Mouse (Mus musculus): Measurements from ENCODE around the gene Spns3. TPM values are rescaled to one million over a fixed set of nuclear protein-coding genes. Genes with fewer than 3 reads are reported as not detected.

Gene Spns3
- 1.2 TPM for polyA plus RNA-seq (2014; fragmentation: Illumina TruSeq; extraction: RNeasy Lipid Tissue Mini Kit (QIAGEN cat#74804); ENCODE audit: low read depth, low replicate concordance)

DNA sequence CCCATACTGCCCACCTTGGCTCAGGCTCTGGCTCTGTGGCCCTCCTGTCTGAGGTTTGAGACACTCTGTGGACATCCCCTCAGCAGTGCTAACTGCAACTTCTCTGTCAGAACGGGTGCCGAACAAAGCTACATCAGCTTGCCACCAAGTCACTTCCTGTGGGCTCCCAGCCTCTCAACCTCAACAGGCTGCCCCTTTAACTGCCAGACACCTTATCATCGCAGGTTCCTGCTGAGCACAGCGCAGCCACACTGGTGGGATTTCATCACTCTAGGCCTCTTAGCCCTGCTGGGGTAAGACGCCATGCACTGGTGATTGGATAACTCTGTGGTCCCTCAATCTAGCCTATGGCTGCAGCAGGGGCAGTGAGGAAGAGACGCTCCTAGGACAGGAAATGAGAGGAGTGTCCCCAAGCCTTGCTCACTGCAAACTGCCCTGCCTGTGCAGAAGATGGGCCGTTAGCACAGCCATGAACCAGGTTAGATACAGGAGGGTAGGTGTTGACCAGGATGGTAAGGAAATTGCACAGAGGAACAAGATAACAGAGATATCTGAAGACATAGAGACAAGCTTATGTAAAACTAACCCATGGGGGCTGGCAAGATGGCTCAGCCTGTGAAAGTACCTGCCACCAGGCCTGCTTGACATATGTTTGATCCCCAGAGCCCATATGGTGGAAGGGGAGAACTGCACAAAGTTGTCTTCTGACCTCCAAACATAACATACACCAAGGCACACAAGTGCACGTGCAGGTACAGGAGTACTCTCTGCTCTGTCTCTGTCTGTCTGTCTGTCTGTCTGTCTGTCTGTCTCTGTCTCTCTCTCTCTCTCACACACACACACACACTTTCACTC, at the start of gene Spns3:
Gene Spns3, minus strand, starts transcription at position 373 of the 855 bp plus-strand sequence.

DNA sequence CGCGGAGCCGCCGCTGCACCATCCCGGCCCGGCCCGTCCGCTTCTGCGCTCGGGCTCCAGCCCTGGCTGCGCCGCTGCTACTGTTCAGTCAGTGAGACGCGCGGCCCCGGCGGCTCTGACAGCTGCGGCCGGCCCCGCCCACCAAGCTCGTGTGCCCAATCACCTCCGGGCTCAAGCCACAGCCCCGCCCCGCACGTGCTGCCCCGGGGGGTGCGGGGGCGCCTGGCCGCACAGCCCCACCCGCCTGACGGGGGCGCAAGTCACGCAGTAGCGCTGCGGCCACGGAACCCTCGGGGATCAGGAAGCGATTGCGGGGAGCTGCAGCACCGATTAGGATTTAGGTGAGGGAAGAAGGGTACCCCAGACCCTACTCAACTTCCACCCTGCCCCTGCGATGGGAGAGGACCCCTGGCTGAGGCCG, 60.4 kb downstream of the Spns3 start, which contains the start of gene Spns2:
Gene Spns2, minus strand, starts transcription at position 24 of the 421 bp plus-strand sequence.

Other genes starting within 250 kb of the Spns3 start
- 23.9 TPM for gene Xaf1, start 248.9 kb downstream of the Spns3 start, polyA plus RNA-seq (2014; fragmentation: Illumina TruSeq; extraction: RNeasy Lipid Tissue Mini Kit (QIAGEN cat#74804); ENCODE audit: low read depth, low replicate concordance)
- gene Fbxo39, start 236.1 kb downstream of the Spns3 start, polyA plus RNA-seq (2014; fragmentation: Illumina TruSeq; extraction: RNeasy Lipid Tissue Mini Kit (QIAGEN cat#74804); ENCODE audit: low read depth, low replicate concordance): 0.93 TPM
- 11.9 TPM for gene Tekt1, start 188.1 kb downstream of the Spns3 start, polyA plus RNA-seq (2014; fragmentation: Illumina TruSeq; extraction: RNeasy Lipid Tissue Mini Kit (QIAGEN cat#74804); ENCODE audit: low read depth, low replicate concordance)
- 19.5 TPM for gene Smtnl2, start 138.8 kb downstream of the Spns3 start, polyA plus RNA-seq (2014; fragmentation: Illumina TruSeq; extraction: RNeasy Lipid Tissue Mini Kit (QIAGEN cat#74804); ENCODE audit: low read depth, low replicate concordance)
- 0.84 TPM for gene Ggt6, start 115.0 kb downstream of the Spns3 start, polyA plus RNA-seq (2014; fragmentation: Illumina TruSeq; extraction: RNeasy Lipid Tissue Mini Kit (QIAGEN cat#74804); ENCODE audit: low read depth, low replicate concordance)
- gene Mybbp1a, start 109.2 kb downstream of the Spns3 start, polyA plus RNA-seq (2014; fragmentation: Illumina TruSeq; extraction: RNeasy Lipid Tissue Mini Kit (QIAGEN cat#74804); ENCODE audit: low read depth, low replicate concordance): 43.2 TPM
- gene Spns2, start 60.6 kb downstream of the Spns3 start, polyA plus RNA-seq (2014; fragmentation: Illumina TruSeq; extraction: RNeasy Lipid Tissue Mini Kit (QIAGEN cat#74804); ENCODE audit: low read depth, low replicate concordance): 18.1 TPM
- gene Ube2g1, start 56.8 kb upstream of the Spns3 start, polyA plus RNA-seq (2014; fragmentation: Illumina TruSeq; extraction: RNeasy Lipid Tissue Mini Kit (QIAGEN cat#74804); ENCODE audit: low read depth, low replicate concordance): 23.2 TPM
- 26.2 TPM for gene Ankfy1, start 139.5 kb upstream of the Spns3 start, polyA plus RNA-seq (2014; fragmentation: Illumina TruSeq; extraction: RNeasy Lipid Tissue Mini Kit (QIAGEN cat#74804); ENCODE audit: low read depth, low replicate concordance)
- gene Cyb5d2, start 245.6 kb upstream of the Spns3 start, polyA plus RNA-seq (2014; fragmentation: Illumina TruSeq; extraction: RNeasy Lipid Tissue Mini Kit (QIAGEN cat#74804); ENCODE audit: low read depth, low replicate concordance): 12.0 TPM
- gene Zzef1, start 245.7 kb upstream of the Spns3 start, polyA plus RNA-seq (2014; fragmentation: Illumina TruSeq; extraction: RNeasy Lipid Tissue Mini Kit (QIAGEN cat#74804); ENCODE audit: low read depth, low replicate concordance): 21.9 TPM